Comparison of ENCODE assay signal across 16 mouse cellular contexts in the genomic region with DNA sequence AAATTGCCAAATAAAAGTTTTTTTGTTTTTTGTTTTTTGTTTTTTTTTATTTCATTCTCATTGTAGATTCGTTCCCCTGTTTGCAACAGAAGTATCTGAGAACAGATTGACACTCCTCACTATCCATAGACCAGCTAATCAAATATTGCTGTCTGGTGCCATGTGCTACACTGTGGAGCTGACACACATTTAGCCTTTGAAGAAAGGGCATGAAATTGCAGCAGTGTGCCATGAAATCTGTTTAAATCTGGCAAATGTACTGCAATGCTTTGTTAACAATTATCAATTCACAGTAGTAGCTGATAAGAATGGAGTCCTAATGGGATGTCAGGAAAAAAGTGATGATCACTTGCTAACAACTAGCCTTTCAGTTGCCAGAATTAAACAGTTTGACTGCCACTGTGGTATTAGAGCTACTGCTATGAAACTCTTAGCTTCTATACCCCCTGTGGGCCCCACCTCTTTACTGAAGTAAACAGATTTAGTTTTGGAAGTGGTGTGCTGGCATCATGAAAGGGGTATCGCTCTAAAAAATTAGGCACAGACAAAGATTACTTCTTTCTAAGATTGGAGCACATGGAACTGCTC.
"Had no signal": no experiment of that assay in that cellular context is flagged by ENCODE, and none has a peak within 500 bp of the region (broad histone marks: within the 10 kb centered on the region; RNA-seq: fewer than 3 reads in every experiment).

No protein-coding gene starts in this region.

- H3K27me3 ChIP-seq: lung, embryonic 15.5 days; megakaryocyte, embryonic 14.5 days had no signal

- H3K4me3 ChIP-seq: left cerebral cortex, adult 2 months; lung, embryonic 15.5 days; megakaryocyte, embryonic 14.5 days had no signal

- H3K9me3 ChIP-seq: lung, embryonic 15.5 days had no signal

- H3K9ac ChIP-seq: liver, embryonic 14.5 days; lung, embryonic 15.5 days had no signal

- DNase-seq: kidney, adult 18-20 months; kidney, adult 9 months; kidney, postnatal 14 days; kidney, postnatal 4 days; layer of hippocampus, postnatal 36 days; lung, adult 18-20 months; lung, postnatal 10 days; lung, postnatal 36 days; thymus, adult 18-20 months; thymus, postnatal 36 days had no signal

- H3K4me2 ChIP-seq: liver, embryonic 11.5 days; lung, embryonic 15.5 days; midbrain, embryonic 11.5 days had no signal

- H3K4me1 ChIP-seq: lung, embryonic 15.5 days; megakaryocyte, embryonic 14.5 days had no signal

- H3K27ac ChIP-seq: left cerebral cortex, adult 2 months; liver, embryonic 14.5 days; lung, embryonic 15.5 days had no signal

- H3K36me3 ChIP-seq: lung, embryonic 15.5 days had no signal
